Mouse (Mus musculus): ENCODE data around the gene AC153137.1. TPM values are rescaled to one million over a fixed set of nuclear protein-coding genes. Genes with fewer than 3 reads are reported as not detected.
"Not testable (repeated sequence)": the region's sequence is repeated elsewhere in the genome, so short reads cannot be mapped to it uniquely, and the experiment has no call there.

AC153137.1 gene
- total RNA-seq (2021): not detected
- long read RNA-seq, experiment 1: 0 reads
- long read RNA-seq, experiment 2: 0 reads

DNA sequence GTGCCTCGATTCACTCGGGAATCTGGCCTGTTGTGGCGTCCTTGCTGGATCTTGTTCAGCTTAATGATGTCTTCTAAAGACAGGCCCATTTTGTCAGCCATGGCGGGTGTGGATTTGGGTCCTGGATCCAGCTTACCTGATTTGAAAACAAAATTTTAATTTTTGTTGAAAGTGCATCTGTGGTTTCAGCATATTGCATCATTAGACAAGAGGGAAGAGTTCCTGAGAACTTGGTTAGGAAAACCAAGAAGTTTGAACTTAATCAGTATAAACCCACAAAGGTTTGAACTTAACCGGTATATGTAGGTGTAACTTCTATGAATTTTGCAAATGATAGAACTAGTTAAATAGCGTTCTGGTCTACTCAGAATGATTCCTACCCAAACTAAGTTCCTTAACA, at the start of gene AC153137.1:
Gene AC153137.1 (minus strand): TSS at position 101 of the 400 bp plus-strand sequence.
- DNase-seq (ENCODE audit: low spot score in 2 of 2): not testable (repeated sequence)

DNA sequence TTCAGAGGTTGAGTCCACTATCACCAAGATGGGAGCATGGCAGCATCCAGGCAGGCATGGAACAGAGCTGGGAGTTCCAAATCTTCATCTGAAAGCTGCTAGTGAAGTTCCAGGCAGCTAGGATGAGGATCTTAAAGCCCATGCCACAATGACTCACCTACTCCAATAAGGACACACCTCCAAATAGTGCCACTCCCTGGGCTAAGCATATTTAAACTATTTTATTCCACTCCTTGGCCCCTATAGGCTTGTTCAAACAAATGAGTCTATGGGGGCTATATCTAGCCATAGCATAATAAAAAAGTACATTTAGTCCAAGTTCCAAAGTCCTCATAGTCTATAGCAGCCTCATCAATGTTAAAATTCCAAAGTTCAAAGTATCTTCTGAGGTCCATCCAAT, 45.4 kb upstream of the AC153137.1 start:
- no peak for DNase-seq (ENCODE audit: low spot score in 2 of 2)

DNA sequence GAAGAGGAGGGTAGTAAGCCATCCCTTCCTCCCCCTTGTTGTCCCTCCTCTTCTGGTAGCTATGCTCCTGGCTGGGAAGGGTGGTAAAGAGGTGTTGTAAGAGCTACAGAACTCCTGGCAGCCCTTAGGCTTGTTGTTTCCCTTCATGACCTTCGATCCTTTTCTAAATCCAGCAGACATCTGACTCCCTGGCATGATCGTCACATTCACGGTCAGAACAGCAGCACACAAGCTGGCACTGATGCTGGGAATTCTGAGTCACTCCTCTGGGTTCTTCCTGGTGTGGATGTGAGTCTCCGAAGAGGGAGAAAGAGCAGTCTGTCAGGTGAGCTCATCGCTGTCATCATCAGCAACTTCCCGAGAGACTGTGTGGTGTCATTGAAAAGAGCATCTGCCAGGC, 41.5 kb upstream of the AC153137.1 start:
- DNase-seq (ENCODE audit: low spot score in 2 of 2): no peak

DNA sequence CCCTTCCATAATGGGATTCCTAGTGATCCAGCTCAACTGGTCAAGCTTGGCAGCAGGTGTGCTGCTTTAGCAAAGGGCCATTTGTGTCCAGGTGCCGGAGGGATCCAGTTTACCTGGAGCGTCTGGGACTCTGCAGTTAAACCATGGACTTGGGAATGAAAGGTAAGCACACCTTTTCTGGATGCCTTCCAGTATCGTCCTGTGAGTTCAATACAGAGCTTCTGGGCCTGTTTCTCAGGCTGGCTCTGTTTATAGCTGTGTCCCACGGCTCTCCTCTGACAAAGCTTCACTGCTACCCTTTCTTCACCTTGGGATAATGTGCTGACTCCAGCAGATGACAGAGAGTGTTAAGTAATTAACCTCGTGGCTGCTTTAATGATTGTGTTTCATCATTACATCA, 39.6 kb upstream of the AC153137.1 start:
- DNase-seq (ENCODE audit: low spot score in 2 of 2): no peak

DNA sequence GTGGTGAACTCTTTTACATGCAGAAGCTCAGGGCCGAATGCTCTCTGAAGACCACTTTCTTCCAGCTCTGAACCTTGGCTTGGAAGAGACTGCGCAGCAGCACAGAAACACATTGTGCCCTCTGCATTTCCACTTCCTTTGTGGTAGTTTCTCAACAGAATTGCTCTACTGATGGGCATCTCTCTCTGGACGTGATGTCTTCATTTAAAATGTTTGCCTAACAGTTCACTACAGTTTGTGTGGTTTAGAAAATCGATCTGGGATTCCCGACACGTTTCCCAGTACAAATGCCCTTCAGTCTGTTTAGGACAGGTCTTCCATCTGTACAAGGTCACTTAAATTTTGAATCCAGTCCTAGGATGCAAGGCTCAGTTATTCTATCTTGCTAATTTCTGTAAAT, 38.3 kb upstream of the AC153137.1 start:
- DNase-seq (ENCODE audit: low spot score in 2 of 2): no peak

DNA sequence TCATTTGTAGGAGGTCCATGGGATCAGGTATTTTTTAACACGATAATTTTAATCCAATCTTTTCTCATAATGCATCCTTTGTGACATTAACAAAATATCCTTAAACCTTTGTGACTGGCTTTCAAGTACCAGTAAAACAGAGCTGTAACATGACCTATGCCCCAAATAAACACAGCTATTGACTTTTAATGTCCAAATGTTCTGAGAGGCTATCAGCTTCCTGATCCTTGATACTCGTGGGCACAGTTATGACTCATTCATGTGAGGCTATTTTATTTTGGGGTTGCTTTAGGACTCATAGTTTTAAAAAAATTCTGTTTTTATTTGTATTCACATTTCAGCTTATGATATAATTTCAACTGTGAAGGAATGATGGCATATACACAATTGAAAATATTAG, 37.5 kb upstream of the AC153137.1 start:
- no peak for DNase-seq (ENCODE audit: low spot score in 2 of 2)

DNA sequence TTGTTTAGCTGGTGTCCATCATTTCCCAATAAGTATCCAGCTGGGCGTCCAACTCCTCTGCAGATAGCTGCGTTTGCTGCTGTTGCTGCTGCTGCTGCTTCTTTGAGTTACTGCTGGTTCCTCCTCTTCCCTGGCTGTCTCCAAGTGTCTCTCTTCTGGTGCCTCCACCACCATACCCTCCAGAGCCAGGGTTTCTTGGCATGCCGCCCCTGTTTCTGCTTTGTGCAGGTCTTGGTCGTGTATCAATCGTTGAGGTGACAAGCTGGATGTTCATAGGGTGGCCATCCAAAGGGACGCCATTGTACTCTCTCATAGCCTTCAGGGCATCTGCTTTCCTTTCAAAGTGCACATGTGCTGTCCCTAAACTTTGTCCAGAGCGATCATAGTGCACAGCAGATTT, 529 bp downstream of the AC153137.1 start:
- DNase-seq (ENCODE audit: low spot score in 2 of 2): not testable (repeated sequence)

DNA sequence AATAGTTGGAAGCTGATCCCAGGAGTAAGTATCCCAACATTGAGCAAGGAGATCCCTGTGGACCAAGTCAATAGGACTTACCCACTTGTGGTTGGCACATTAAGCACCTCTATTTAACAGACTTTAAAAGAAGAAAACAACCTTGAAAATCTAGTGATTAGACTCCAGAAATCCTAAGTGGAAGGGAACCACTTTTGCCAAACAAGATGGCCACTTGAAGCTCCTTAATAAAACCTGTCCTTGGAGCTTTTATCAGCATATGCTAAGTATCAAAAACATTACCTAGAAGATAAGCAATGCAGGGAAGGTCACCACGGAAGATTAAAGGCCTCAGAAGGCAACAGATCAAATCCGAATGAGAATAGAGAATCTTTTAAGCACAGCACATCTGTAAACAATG, 26.0 kb downstream of the AC153137.1 start:
- no peak for DNase-seq (ENCODE audit: low spot score in 2 of 2)

DNA sequence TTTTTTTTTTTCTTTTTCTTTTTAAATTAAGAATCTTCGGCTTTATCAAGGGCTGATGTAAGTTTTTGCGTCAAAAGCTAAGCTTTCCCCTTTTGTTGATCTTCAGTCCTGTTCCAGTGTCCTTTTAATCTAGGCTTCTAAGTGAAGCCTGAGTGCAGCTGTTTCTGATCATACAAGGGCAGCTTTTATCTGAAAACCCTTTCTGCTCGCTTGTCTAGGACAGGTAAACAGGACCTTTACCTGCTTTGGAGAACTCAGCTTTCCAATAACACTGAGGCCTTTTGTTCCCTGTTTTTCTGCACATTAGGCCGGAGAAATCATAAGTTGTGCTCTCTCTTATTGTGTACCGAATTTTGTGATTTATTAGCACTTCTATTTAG, 27.3 kb downstream of the AC153137.1 start:
- DNase-seq (ENCODE audit: low spot score in 2 of 2): no peak

DNA sequence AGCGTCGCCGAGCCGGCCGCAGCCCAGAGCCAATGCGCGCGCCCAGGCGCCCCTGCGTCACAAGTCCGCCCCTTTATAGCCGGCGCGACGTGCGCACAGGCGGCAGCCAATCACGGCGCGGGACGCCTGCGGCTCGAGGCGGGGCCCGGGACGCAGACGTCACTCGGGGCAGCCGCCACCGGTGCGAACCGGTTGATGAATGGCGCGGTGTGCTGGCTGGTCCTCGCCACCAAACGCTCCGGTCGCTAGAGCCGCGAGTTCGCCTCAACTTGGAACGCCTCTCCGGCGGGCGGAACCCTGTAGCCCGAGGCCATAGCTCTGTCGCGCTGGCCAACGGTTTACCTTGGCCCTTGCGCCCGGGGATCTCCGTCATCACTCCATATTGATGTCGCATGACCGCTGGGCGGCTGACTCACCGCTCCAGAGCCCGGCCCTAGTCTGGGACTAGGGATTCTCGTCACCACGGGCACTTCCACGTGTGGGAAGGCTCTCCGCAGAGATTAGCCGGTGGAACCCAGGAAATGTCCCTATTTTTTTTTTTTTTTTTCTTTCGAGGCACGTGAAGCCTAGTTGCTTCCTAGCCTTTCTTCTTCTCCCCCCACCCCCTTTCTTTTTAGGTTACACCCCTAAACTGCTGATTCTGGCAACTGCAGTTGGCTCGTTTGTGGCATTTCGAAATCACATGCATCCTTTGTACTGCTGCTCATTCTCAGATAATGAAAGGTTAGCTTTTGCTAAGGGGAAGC, 27.9 kb downstream of the AC153137.1 start:
- peak; percentile 97 for DNase-seq (ENCODE audit: low spot score in 2 of 2)

DNA sequence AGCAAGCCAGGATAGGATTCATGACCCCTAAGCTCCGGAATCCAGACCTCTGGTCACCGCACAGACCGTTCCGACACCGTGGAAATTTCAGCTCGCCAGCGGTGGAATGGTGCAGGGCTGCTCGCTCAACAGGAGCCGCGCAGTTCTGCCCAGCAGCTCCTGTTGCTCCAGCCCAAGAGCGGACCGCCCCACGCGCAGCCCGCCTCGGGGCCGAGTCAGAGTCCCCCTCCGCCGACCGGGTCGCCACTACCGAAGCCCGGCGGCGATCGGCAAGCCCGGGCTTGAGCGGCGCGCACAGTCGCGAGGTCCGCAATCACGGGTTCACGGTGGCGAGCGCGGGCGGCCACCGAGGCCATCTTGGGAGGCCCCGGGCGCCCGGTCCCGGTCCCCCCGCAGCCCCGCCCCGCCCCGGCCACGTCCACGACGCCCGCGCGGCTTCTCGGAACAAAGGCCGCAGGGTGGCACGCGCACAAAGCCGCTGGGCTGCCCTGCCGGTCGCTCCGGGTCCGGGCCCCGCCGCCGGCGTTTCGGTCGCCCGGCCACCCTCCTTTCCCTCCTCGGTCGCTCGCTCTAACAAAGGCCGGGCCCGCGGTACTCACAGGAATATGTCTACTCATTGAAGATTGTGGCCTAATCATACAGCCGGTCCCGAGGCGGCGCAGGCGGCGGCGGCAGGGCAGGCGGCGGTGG, 28.7 kb downstream of the AC153137.1 start:
- peak; percentile 47 to 59 for DNase-seq (ENCODE audit: low spot score in 2 of 2)

DNA sequence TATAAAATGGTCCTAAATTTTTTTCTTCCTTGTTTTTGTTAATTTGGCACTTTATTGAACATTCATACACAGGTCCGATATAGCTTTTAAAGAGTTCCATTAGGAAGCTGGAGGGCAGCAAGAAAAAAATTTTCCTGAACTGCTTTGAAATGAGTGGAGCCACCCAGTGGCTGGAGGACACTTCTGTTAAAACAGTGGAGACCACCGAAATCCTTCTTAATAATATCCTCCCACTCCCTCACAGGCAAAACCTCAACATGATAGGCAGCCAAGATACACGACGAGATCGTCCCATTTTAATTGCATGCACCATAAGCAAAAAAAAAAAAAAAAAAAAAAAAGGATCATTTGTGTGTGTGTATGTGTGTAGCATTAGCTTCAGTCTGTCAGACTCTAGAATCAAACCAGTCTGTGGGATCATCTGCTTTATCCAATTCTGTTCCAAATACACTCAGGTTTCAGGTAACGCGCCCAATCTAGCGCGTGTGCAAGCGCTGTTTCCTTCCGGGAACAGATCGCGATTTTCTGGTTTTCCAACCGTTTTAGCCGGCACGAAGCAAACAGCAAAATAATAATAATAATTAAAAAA, 29.3 kb downstream of the AC153137.1 start:
- peak; percentile 24 to 49 for DNase-seq (ENCODE audit: low spot score in 2 of 2)

DNA sequence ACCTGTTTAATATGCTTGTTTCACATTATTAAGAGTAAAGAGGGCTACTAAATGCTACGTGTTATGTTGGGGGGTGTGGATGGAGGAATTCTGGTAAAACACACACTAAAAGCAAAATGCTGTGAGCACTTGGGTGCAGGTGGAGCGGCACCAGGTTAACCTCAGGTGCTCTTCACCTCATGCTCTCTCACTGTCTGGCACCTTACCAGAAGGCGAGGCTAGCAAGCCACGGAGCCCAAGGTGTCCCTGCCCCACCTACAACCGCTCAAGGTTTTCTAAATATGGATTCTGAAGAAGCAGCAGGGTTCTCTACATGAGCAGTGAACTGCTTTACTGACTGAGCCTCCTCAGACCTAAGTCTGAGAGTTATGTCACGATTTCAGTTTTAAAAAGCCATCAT, 32.6 kb downstream of the AC153137.1 start:
- DNase-seq (ENCODE audit: low spot score in 2 of 2): no peak

DNA sequence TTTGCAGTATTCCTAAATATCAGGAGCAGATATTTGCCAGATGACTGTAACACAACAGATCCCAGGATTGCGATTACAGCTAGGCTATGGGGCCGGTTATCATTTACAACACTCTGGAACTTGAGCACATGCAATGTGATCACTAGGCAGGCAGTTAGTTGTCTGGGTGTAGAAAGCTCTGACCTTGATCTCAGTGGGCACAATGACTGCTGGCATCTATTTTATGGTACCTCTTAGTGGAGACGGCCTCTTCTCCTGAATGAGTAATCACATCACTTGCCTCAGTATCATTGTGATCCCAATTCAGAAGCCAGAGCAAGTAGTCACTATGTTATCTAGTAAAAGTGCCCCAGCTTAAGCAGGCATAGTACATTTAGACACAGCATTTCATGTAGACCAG, 37.2 kb downstream of the AC153137.1 start:
- DNase-seq (ENCODE audit: low spot score in 2 of 2): no peak

DNA sequence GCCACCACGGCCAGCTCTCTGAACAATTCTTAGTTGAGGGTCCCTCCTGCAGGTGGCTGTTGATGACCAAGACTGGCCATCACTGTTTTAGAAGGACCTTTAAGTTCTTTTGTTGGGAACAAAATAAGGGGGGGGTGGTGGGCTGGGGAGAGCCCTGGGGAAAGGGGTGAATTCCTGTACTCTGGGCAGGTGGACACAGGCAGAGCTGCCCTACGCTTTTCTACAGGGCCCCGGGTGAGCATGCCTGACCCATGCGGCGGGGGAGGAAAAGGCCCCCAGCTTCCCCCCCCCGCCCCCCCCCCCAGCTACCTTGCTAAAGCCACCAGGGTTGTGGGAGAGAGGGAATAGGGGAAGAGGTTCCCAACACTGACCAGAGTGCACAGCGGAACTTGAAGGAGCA, 39.4 kb downstream of the AC153137.1 start:
- no peak for DNase-seq (ENCODE audit: low spot score in 2 of 2)

DNA sequence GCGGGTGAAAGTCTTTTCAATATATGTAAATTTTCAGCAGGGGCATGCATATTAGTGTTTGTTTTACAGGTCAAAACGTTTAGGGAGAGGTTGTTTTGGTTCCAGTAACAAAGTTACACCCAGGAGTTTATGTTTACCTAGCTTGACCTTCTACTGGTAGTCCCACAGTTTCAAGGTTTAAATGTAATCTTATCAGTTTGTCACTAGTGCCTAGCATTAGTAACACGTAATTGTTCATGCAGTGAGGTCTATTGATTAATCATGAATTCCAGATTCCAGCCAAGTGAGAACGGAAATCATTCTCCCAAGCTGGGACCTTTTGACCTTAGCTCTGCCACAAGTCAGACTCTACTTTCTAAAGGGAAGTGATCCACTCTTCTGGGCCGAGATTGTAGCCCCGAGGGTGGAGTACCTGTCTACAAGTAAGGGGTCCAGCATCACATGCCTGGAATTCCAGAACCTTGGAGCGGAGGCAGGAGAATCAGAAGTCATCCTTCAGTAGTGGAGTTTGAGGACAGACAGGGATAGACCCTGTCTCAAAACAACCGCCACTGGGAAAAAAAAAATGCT, 40.3 kb downstream of the AC153137.1 start:
- no peak for DNase-seq (ENCODE audit: low spot score in 2 of 2)

DNA sequence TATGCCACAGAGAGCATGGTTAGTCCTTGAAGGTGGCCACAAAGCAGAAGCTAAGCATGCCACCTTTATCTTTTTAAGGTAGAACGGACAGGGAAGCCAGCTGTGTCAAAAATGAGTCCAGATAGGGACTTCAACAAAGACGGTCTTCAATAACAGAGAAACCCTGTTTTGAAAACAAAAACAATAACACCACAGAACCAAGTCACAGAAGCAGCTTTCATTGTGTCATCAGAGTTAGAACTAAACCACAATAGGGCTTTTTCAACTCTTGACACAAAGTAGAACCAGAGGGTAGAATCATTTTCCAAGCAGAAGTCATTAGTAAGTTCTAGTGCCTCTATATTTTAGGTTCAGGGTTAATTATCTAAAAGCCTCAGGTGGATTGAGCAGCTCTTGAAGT, 41.3 kb downstream of the AC153137.1 start:
- DNase-seq (ENCODE audit: low spot score in 2 of 2): no peak

DNA sequence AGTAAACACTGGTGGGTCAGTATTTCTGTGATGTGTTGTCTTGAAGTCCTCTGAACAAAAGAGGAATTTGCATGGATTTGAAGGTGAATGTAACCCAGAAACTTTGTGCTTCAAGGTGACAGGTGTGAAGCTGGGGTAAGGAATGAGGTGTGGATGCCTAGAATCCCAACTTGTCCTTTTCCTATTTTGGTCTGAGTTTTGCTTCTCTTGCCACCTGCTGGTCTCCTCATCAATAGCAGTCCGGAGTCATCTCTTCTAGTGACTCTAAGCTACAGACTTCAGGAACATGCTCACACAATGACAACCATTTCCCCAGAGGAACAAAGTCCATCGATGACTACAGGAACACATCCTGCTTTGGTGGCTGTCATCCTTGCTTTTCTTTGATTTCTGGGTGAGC, 46.9 kb downstream of the AC153137.1 start:
- DNase-seq (ENCODE audit: low spot score in 2 of 2): no peak

DNA sequence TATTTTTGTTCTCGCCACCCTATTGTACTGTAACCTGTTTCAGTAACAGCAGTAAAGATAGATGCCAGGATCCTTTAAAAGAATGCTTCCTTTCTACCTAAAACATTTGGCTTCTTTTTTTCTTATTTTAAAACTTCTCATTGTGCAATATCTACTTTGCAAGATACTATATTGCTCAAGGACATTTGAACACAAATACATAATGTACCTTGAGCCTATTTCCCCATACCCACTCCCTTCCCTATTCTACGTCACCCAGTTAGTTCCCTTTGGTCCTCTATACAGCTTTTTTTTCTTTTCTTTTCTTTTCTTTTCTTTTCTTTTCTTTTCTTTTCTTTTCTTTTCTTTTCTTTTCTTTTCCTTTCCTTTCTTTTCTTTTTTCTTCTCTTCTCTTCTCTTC, 47.6 kb downstream of the AC153137.1 start:
- no peak for DNase-seq (ENCODE audit: low spot score in 2 of 2)

Measured in layer of hippocampus, postnatal 14 days (tissue).